Mouse (Mus musculus): ENCODE data around the gene Cdkal1. TPM values are rescaled to one million over a fixed set of nuclear protein-coding genes. Genes with fewer than 3 reads are reported as not detected.

Gene Cdkal1
- polyA plus RNA-seq (2012; rRNA removed), result 2.3 and 2.5 TPM in 2 replicates

GRCm38 (mm10) chr13:29855281-29856031, at the start of gene Cdkal1:
TSS of gene Cdkal1 (minus strand) at chr13:29855674.

Other genes with a start within 250 kb of the Cdkal1 start
- gene E2f3, start 130.4 kb upstream of the Cdkal1 start, polyA plus RNA-seq (2012; rRNA removed), result 5.4 and 6.4 TPM in 2 replicates